Mouse (Mus musculus) kidney, postnatal 36 days (tissue): Measurements from ENCODE around the gene Fxr2.
A peak's percentile ranks its signal among the peaks of the same experiment; 100 is the strongest.
"Not testable (repeated sequence)": the region's sequence is repeated elsewhere in the genome, so short reads cannot be mapped to it uniquely, and the experiment has no call there.

Experiments used
- DNase-seq, 2 experiments: peaks; one replicate each; pipeline ENCODE4 v3.0.0; 2021 to 2022; ENCODE audit warnings: mixed read lengths in 2 of 2

The Fxr2 gene

DNA sequence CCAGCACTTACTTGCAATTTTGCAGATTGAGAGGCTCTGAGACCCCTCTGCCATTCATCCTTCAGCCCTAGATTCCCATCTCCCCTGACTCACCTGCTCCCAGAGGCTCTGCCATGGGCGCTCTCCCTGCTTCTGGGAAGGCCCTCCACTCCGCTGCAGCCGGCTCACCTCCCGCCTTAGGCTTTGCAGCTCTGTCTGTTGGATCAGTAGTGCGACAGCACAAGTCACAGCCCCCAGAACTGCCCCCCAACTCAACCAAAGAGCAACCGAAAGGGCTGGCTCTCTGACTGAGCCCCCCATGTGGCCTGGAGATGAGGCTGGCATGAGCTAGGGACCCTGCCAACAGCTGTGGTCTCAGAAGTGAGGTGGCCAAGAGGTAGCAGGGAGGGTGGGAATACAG is 52.1 kb downstream of the Fxr2 start:
- no peak for DNase-seq

GRCm38 (mm10) chr11:69685526-69686148 is 52.8 kb downstream of the Fxr2 start, which contains the start of gene Tnfsf13:
Tnfsf13 (minus strand) TSS chr11:69685784.
- peak; percentile 91 to 94 for DNase-seq

DNA sequence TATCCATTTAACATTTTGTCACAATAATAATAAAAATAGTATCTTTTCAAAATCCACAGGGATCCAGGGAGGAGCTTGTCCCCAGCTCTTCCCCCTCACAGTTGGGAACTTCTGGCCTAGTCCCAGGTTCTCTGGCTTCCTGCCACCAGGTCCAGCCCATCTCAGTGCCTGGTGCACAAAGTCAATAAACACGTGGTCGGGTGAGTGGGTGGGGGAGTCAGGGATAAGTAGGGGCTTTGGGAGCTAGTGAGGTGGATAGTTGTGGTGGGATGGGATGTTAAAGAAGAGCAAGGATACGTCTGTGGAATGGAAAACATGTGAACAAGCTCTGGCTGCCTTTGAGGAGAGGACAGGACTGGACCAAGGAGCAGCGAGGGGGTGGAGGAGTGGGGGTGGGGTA is 53.6 kb downstream of the Fxr2 start:
- peak; percentile 84 to 93 for DNase-seq

- DNase-seq, result no peak
These were observed 54.3 kb downstream of the Fxr2 start for GRCm38 (mm10) chr11:69687061-69687460.

- peak; percentile 63 for DNase-seq
These were observed 57.1 kb downstream of the Fxr2 start for GRCm38 (mm10) chr11:69689891-69690290.

DNA sequence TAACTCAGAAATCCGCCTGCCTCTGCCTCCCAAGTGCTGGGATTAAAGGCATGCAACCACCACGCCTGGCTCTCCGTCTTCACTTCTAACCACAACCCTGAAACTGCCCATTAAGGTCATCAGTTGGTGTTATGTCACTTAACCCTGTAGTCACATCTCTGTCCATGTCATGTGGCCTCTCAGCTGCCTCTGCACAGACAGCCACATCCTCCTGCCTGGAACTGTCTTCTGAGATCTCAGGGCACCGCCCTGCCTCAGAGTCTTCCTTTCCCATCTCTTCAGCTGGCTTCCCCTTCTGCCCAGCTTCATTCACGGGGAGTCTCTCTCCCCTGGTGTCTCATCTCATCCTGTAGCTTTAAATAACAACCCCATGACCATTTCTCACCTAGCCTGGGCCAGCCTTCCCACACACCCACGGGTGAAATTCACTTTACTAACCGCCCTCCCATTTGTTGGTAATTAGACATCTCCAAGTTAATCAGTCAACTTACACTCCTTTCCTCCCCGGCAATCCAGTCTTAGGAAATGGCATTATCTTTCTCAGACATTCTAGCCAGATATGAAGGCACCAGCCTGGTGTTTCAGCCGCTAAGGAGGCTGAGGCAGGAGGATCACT is 59.5 kb downstream of the Fxr2 start:
- peak in 1 of 2 experiments; percentile 32 for DNase-seq

- DNase-seq, result peak; percentile 75 to 82
These were observed 60.1 kb downstream of the Fxr2 start for GRCm38 (mm10) chr11:69692863-69693262.

GRCm38 (mm10) chr11:69693421-69693965 is 60.7 kb downstream of the Fxr2 start:
- peak in 1 of 2 experiments; percentile 36 for DNase-seq

DNA sequence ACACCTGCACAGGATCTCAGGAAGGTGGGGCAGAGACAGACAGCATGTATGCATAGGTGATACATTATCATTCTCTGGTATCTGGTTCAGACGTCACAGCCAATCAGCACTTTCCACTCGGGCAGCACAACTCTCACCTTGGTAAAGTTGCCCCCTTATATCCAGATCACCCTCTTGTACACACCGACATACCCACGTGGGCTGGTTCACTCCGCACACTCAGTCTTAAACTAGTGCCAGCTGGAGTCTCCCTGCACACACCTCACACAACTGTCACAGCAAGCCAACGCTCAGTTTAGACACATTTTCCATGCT is 62.2 kb downstream of the Fxr2 start:
- no peak for DNase-seq

- DNase-seq, result peak; percentile 85 to 89
These were observed 62.8 kb downstream of the Fxr2 start, which contains the start of the genes Tnfsf12 and Tnfsfm13 for GRCm38 (mm10) chr11:69695361-69696181. Tnfsf12 (minus strand) TSS chr11:69695849. Tnfsfm13 (minus strand) TSS chr11:69696098.

GRCm38 (mm10) chr11:69697396-69697795 is 64.6 kb downstream of the Fxr2 start:
- DNase-seq, result no peak

DNA sequence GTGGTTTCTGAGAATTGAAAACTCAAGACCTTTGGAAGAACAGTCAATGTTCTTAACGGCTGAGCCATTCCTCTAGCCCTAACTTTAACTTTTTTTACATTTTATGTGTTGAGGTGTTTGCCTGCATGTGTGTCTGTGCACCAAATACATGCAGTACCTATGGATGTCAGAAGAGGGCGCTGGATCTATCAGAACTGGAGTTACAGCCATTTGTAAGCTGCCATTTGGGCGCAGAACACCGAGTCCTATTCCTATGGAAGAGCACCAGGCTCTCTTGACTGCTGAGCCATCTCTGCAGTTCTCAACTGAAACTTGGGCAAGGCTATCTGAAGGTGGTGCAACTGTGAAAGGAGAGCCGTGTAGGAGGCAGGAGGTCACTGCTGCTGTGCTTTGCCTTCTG is 65.8 kb downstream of the Fxr2 start:
- no peak for DNase-seq

DNA sequence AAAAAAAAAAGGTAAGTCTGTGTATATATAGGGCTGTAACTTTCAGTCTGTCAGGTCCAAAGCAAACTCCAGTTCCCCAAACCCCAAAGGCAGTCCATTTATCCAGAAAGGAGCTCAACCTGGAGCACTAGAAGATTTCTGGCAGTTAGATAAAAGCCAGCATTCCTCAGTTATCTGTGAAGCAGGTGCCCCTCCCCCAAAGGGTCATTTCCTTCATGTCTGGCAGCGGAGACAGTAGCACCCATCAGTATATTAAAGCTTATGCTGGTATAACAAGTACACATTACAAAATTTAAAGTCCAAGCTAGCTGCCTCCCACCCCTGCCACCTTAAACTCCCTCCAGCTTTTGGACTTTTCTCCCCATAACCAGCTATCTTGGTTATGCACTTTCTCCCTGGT is 66.8 kb downstream of the Fxr2 start:
- no peak for DNase-seq

DNA sequence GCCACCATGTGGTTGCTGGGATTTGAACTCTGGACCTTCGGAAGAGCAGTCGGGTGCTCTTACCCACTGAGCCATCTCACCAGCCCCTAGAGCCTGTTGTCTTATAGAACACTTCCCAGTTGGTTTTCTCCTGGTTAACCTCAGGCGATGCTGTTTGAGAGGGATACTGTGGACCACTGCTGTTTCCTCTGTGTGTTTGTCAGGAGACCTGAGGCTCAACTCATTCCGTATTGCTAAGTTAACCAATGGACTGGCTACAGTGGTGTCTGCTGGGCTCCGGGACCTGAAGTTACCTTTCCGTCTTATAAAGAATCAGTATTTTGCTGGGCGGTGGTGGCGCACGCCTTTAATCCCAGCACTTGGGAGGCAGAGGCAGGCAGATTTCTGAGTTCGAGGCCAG is 70.1 kb downstream of the Fxr2 start:
- DNase-seq, result not testable (repeated sequence)
